Mouse (Mus musculus): ENCODE data around the gene Kdm8. TPM values are rescaled to one million over a fixed set of nuclear protein-coding genes. Genes with fewer than 3 reads are reported as not detected.
"Not testable (repeated sequence)": the region's sequence is repeated elsewhere in the genome, so short reads cannot be mapped to it uniquely, and the experiment has no call there.

Gene Kdm8
- polyA plus RNA-seq, 1 experiment: 4.0 TPM

- Histone ChIP-seq H3K79me2 (ENCODE audit: control insufficient read depth, insufficient read depth) (no peaks in the 10 kb centered on the region), H3K36me3 (ENCODE audit: control insufficient read depth, insufficient read depth) (no peaks in the 10 kb centered on the region), H3K4me3 (no peak overlapping the region), H3ac (ENCODE audit: control insufficient read depth, insufficient read length) (no peak overlapping the region), H3K4me2 (ENCODE audit: low read depth) (no peak overlapping the region), H3K27me3 (ENCODE audit: control insufficient read depth, insufficient read depth, insufficient read length) (no peaks in the 10 kb centered on the region)
- TF ChIP-seq MAX (IDR thresholded peaks at IDR 0.05; ENCODE audit: low read depth) (no peak), MYOD1 (IDR thresholded peaks at IDR 0.05; ENCODE audit: control insufficient read depth in 1 of 3, insufficient read length in 2 of 3, low read depth in 2 of 3) (no peak), POLR2A (IDR thresholded peaks at IDR 0.05; ENCODE audit: insufficient read length, low read depth) (no peak), TCF3 (IDR thresholded peaks at IDR 0.05; ENCODE audit: insufficient read length, low read depth) (no peak), TCF12 (IDR thresholded peaks at IDR 0.05; ENCODE audit: insufficient read depth, poor library complexity, severe bottlenecking) (no peak), E2F4 (IDR thresholded peaks at IDR 0.05; ENCODE audit: insufficient read depth) (no peak), REST (IDR thresholded peaks at IDR 0.05; ENCODE audit: insufficient read depth, insufficient read length) (no peak), MYOG (IDR thresholded peaks at IDR 0.05; ENCODE audit: control insufficient read depth in 1 of 3, insufficient read depth in 1 of 3, insufficient read length in 2 of 3, low read depth in 2 of 3) (no peak), SRF (IDR thresholded peaks at IDR 0.05; ENCODE audit: control insufficient read depth, insufficient read length, low read depth) (no peak), USF1 (IDR thresholded peaks at IDR 0.05; ENCODE audit: low read depth) (no peak), CEBPB (IDR thresholded peaks at IDR 0.05; ENCODE audit: insufficient read depth, poor library complexity, severe bottlenecking) (no peak)
Measured at GRCm38 (mm10) chr7:125421911-125422310, 22.6 kb upstream of the Kdm8 start.

- TF ChIP-seq POLR2AphosphoS2 (IDR thresholded peaks at IDR 0.05; ENCODE audit: insufficient read length, low read depth) (no peak), E2F4 (IDR thresholded peaks at IDR 0.05; ENCODE audit: insufficient read depth) (no peak)
- Histone ChIP-seq H3K79me2 (ENCODE audit: control insufficient read depth, insufficient read depth) (no peaks in the 10 kb centered on the region), H3K27me3 (ENCODE audit: control insufficient read depth, insufficient read depth, insufficient read length) (no peaks in the 10 kb centered on the region), H3K36me3 (ENCODE audit: control insufficient read depth, insufficient read depth) (no peaks in the 10 kb centered on the region), H3ac (ENCODE audit: control insufficient read depth, insufficient read length) (no peak overlapping the region), H3K4me3 (no peak overlapping the region), H3K4me2 (ENCODE audit: low read depth) (no peak overlapping the region)
Measured at GRCm38 (mm10) chr7:125423056-125423455, 21.4 kb upstream of the Kdm8 start.

- no peak overlapping the region for H3ac ChIP-seq (ENCODE audit: control insufficient read depth, insufficient read length)
- no peaks in the 10 kb centered on the region for H3K79me2 ChIP-seq (ENCODE audit: control insufficient read depth, insufficient read depth)
- TF ChIP-seq SRF (IDR thresholded peaks at IDR 0.05; ENCODE audit: control insufficient read depth, insufficient read length, low read depth) (no peak), TCF3 (IDR thresholded peaks at IDR 0.05; ENCODE audit: insufficient read length, low read depth) (no peak), USF1 (IDR thresholded peaks at IDR 0.05; ENCODE audit: low read depth) (no peak), REST (IDR thresholded peaks at IDR 0.05; ENCODE audit: insufficient read depth, insufficient read length) (no peak), MYOD1 (IDR thresholded peaks at IDR 0.05; ENCODE audit: control insufficient read depth in 1 of 3, insufficient read length in 2 of 3, low read depth in 2 of 3) (no peak), POLR2AphosphoS2 (IDR thresholded peaks at IDR 0.05; ENCODE audit: insufficient read length, low read depth) (no peak), CEBPB (IDR thresholded peaks at IDR 0.05; ENCODE audit: insufficient read depth, poor library complexity, severe bottlenecking) (no peak), MAX (IDR thresholded peaks at IDR 0.05; ENCODE audit: low read depth) (no peak), POLR2A (IDR thresholded peaks at IDR 0.05; ENCODE audit: insufficient read length, low read depth) (no peak), MYOG (IDR thresholded peaks at IDR 0.05; ENCODE audit: control insufficient read depth in 1 of 3, insufficient read depth in 1 of 3, insufficient read length in 2 of 3, low read depth in 2 of 3) (no peak), TCF12 (IDR thresholded peaks at IDR 0.05; ENCODE audit: insufficient read depth, poor library complexity, severe bottlenecking) (no peak), E2F4 (IDR thresholded peaks at IDR 0.05; ENCODE audit: insufficient read depth) (no peak)
- peaks cover 4% of the 10 kb centered on the region for H3K27me3 ChIP-seq (ENCODE audit: control insufficient read depth, insufficient read depth, insufficient read length)
- no peak overlapping the region for H3K4me2 ChIP-seq (ENCODE audit: low read depth)
- no peak overlapping the region for H3K4me3 ChIP-seq
- H3K36me3 ChIP-seq (ENCODE audit: control insufficient read depth, insufficient read depth): no peaks in the 10 kb centered on the region
Measured at GRCm38 (mm10) chr7:125427492-125428090, 16.9 kb upstream of the Kdm8 start.

GRCm38 (mm10) chr7:125428381-125428780 lies 16.1 kb upstream of the Kdm8 start:
- H3K4me3 ChIP-seq: no peak overlapping the region
- peaks cover 4% of the 10 kb centered on the region for H3K27me3 ChIP-seq (ENCODE audit: control insufficient read depth, insufficient read depth, insufficient read length)
- H3K79me2 ChIP-seq (ENCODE audit: control insufficient read depth, insufficient read depth): no peaks in the 10 kb centered on the region
- TF ChIP-seq MYOG (IDR thresholded peaks at IDR 0.05; ENCODE audit: control insufficient read depth in 1 of 3, insufficient read depth in 1 of 3, insufficient read length in 2 of 3, low read depth in 2 of 3) (no peak), POLR2A (IDR thresholded peaks at IDR 0.05; ENCODE audit: insufficient read length, low read depth) (no peak), MYOD1 (IDR thresholded peaks at IDR 0.05; ENCODE audit: control insufficient read depth in 1 of 3, insufficient read length in 2 of 3, low read depth in 2 of 3) (no peak), TCF3 (IDR thresholded peaks at IDR 0.05; ENCODE audit: insufficient read length, low read depth) (no peak), REST (IDR thresholded peaks at IDR 0.05; ENCODE audit: insufficient read depth, insufficient read length) (no peak), MAX (IDR thresholded peaks at IDR 0.05; ENCODE audit: low read depth) (no peak), USF1 (IDR thresholded peaks at IDR 0.05; ENCODE audit: low read depth) (no peak), SRF (IDR thresholded peaks at IDR 0.05; ENCODE audit: control insufficient read depth, insufficient read length, low read depth) (no peak), CEBPB (IDR thresholded peaks at IDR 0.05; ENCODE audit: insufficient read depth, poor library complexity, severe bottlenecking) (no peak), E2F4 (IDR thresholded peaks at IDR 0.05; ENCODE audit: insufficient read depth) (no peak), TCF12 (IDR thresholded peaks at IDR 0.05; ENCODE audit: insufficient read depth, poor library complexity, severe bottlenecking) (no peak), POLR2AphosphoS2 (IDR thresholded peaks at IDR 0.05; ENCODE audit: insufficient read length, low read depth) (no peak)
- no peak overlapping the region for H3ac ChIP-seq (ENCODE audit: control insufficient read depth, insufficient read length)
- no peak overlapping the region for H3K4me2 ChIP-seq (ENCODE audit: low read depth)
- H3K36me3 ChIP-seq (ENCODE audit: control insufficient read depth, insufficient read depth): no peaks in the 10 kb centered on the region

GRCm38 (mm10) chr7:125428816-125429500 lies 15.5 kb upstream of the Kdm8 start:
- H3K4me3 ChIP-seq; H3K4me2 ChIP-seq (ENCODE audit: low read depth); H3K79me2 ChIP-seq (ENCODE audit: control insufficient read depth, insufficient read depth); H3K27me3 ChIP-seq (ENCODE audit: control insufficient read depth, insufficient read depth, insufficient read length); H3ac ChIP-seq (ENCODE audit: control insufficient read depth, insufficient read length); H3K36me3 ChIP-seq (ENCODE audit: control insufficient read depth, insufficient read depth): not testable (repeated sequence)
